Mouse (Mus musculus): ENCODE data around the gene Dcbld1.
"Not testable (repeated sequence)": the region's sequence is repeated elsewhere in the genome, so short reads cannot be mapped to it uniquely, and the experiment has no call there.

Gene Dcbld1

DNA sequence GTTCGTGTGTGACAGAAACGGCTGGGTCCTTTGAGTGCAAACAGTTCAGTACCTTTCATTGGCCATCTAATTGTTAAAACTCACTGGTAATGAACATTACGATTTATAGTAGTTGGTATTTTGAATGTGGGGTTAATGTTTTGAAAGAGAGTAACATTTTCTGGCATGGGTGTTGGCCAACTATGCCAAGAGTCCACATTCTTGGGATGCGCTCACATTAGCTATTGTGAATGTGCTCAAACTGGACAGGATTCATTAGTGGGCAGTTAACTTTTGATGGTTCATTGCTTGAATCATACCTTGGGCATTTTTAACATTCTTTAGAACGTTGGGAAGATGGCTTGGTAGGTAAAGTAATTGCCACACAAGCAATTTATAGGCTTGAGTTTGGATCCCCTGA is 30.7 kb downstream of the Dcbld1 start:
- no peak for DNase-seq

GRCm38 (mm10) chr10:52268879-52269278 is 35.5 kb downstream of the Dcbld1 start:
- DNase-seq = no peak

GRCm38 (mm10) chr10:52271385-52271784 is 38.0 kb downstream of the Dcbld1 start:
- DNase-seq = no peak

DNA sequence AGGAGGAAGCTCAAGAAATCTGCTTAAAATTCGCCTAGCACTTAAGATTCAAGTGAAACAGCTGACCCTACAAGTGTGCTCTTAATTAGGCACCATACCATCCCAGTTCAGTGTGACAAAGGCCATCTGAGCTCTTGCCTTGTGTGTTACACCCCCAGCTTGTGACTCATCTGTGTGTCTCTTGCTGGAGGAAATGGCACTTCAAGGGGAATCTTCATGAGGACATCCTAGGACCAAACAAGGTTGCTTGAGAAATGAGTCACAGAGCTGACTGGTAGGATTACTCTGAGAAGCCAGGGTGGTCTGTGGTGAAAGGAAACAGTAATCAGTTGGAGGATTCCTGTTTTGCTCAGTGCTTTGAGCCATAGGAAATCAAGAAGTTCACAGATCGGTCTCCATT is 39.6 kb downstream of the Dcbld1 start:
- no peak for DNase-seq

- DNase-seq = peak; percentile 45
These were observed 40.8 kb downstream of the Dcbld1 start for GRCm38 (mm10) chr10:52274001-52274909.

DNA sequence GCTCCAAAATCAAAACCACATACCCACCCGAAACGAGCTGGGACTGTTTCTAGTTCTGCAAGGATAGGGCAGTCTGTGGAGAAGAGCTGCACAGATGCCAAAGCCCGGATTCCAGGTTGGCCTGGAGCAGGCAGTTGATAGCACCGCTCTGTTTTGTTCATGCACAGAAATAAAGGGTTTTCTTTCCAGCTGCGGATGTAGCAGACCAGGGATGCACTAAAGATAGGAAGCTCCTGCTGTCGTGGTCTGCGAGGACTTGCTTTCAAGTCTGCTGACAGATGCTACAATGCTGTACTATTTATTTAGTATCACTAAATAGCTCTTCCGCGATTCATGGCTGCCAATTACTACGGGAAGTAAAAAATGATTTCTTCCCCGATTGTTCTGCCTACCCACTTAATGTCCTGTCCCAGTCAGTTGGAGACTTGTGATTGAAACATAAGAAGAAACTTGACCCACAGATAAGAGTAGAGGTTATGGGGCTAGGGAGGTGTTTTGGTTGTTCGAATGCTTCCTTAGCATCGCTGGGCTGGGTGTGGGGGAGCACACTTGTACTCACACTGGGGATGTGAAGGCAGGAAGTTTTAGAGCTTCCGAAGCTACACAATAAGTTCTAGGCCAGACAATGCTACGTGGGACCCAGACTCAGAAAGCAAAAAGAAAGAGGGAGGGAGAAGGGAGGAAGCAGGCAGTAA is 41.6 kb downstream of the Dcbld1 start:
- peak; percentile 8 for DNase-seq

DNA sequence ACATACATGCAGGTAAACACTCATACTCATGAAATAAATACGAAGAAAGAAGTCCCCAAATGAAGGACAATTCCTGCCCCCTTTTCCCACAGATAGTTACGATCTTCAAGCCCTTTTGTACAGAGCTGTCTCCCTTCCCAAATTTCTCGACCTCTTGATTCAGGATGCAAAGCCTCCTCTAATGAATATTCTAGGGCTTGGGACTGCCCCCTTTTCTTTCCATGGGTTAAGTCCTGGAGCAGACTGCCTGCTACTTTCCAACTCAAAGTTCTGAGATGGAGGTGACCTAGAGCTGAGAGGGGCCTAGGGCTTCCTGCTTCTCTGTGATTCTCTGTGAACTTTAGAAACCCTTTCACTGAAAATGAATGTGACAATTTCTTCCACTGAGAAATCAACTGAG is 43.2 kb downstream of the Dcbld1 start:
- no peak for DNase-seq

GRCm38 (mm10) chr10:52277564-52277963 is 44.1 kb downstream of the Dcbld1 start:
- DNase-seq = not testable (repeated sequence)

GRCm38 (mm10) chr10:52278011-52278434 is 44.6 kb downstream of the Dcbld1 start:
- DNase-seq = no peak

- DNase-seq = no peak
These were observed 45.4 kb downstream of the Dcbld1 start for GRCm38 (mm10) chr10:52278866-52279265.

- no peak for DNase-seq
These were observed 46.5 kb downstream of the Dcbld1 start for GRCm38 (mm10) chr10:52279876-52280275.

DNA sequence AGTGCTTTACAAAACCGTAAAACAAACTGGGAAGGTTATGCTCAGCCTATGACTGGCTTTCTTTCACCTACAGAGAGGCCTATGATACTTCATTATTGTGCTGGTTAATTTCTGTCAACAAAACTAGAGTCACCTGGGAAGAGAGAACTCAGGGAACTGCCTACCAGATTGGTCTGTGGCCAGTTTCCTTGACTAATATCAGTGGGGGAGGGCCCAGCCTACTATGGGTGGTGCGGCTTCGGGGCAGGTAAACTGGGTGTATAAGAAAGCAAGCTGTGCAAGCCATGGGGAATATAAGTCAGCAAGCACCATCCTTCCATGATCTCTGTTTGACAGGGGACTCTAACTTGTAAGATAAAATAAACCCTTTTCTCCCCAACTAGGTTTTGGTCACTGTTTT is 47.2 kb downstream of the Dcbld1 start:
- no peak for DNase-seq

DNA sequence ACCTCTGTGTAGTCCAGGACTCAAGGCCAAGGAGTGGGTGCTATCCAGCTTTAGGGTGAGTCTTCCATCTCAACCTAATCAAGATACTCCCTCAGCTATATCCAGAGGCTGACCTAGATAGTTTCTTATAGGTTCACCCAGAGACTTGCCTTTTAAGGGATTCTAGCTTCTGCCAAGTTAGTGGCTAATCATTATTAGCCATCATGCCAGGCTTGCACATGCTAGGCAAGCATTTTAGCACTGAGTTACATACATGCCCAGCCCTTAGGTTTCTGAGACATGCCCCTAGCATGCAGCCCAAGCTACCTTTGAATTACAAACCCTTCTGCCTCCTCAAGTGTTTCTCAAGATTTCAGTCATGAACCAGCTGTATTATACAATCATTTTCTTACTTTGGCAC is 47.9 kb downstream of the Dcbld1 start:
- DNase-seq = no peak

GRCm38 (mm10) chr10:52284578-52284977 is 51.2 kb downstream of the Dcbld1 start:
- DNase-seq = no peak

GRCm38 (mm10) chr10:52287852-52288533 is 54.6 kb downstream of the Dcbld1 start:
- no peak for DNase-seq

GRCm38 (mm10) chr10:52289261-52289660 is 55.8 kb downstream of the Dcbld1 start:
- no peak for DNase-seq

GRCm38 (mm10) chr10:52292391-52292790 is 59.0 kb downstream of the Dcbld1 start:
- DNase-seq = not testable (repeated sequence)

GRCm38 (mm10) chr10:52293921-52294577 is 60.6 kb downstream of the Dcbld1 start:
- no peak for DNase-seq

DNA sequence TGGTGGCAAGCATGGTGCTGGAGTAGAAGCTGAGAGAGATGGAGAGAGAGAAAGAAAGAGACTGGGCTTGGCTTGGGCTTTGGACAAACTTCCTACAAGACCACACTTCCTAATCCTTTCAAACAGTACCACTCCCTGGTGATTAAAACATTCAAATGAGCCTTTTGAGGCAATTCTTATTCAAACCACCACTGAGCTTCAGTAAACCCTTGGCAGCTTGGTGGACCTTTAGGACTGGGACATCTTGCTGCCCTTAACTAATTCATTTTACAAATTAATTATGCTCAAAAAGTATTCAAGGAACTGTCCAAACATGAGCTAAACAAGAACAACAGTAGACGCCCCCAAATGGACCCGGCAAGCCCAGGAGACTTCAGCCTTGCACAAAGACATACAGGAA is 62.5 kb downstream of the Dcbld1 start:
- DNase-seq = no peak

- not testable (repeated sequence) for DNase-seq
These were observed 65.1 kb downstream of the Dcbld1 start for GRCm38 (mm10) chr10:52298568-52298967.

DNA sequence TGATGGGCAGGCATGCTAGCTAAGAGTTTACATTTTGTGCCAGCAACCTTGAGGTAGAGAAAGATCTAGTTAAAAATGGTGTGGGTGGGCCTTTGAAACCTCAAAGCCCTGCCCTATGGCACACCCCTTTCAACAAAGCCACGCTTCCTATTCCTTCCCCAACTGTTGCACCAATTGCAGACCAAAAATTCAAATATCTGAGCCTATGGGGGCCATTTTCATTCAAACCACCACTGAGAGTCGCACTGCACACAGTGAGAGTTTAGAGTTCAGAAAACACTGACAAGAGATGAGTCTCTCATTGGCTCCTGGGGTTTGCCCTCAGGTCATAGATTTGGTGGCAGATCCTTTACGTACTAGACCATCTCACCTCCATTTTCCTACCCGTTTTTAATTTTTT is 68.3 kb downstream of the Dcbld1 start:
- DNase-seq = no peak

GRCm38 (mm10) chr10:52302271-52302670 is 68.9 kb downstream of the Dcbld1 start:
- DNase-seq = no peak

GRCm38 (mm10) chr10:52304574-52304973 is 71.2 kb downstream of the Dcbld1 start:
- DNase-seq = no peak
